Mouse (Mus musculus): ENCODE data around the gene Esrp2. TPM values are rescaled to one million over a fixed set of nuclear protein-coding genes. Genes with fewer than 3 reads are reported as not detected.
A peak's percentile ranks its signal among the peaks of the same experiment; 100 is the strongest.

Gene Esrp2
- 1 to 10 TPM in 1 of 2 experiments, under 1 TPM in 1; 0.64 to 1.2 TPM for total RNA-seq (2021)

DNA sequence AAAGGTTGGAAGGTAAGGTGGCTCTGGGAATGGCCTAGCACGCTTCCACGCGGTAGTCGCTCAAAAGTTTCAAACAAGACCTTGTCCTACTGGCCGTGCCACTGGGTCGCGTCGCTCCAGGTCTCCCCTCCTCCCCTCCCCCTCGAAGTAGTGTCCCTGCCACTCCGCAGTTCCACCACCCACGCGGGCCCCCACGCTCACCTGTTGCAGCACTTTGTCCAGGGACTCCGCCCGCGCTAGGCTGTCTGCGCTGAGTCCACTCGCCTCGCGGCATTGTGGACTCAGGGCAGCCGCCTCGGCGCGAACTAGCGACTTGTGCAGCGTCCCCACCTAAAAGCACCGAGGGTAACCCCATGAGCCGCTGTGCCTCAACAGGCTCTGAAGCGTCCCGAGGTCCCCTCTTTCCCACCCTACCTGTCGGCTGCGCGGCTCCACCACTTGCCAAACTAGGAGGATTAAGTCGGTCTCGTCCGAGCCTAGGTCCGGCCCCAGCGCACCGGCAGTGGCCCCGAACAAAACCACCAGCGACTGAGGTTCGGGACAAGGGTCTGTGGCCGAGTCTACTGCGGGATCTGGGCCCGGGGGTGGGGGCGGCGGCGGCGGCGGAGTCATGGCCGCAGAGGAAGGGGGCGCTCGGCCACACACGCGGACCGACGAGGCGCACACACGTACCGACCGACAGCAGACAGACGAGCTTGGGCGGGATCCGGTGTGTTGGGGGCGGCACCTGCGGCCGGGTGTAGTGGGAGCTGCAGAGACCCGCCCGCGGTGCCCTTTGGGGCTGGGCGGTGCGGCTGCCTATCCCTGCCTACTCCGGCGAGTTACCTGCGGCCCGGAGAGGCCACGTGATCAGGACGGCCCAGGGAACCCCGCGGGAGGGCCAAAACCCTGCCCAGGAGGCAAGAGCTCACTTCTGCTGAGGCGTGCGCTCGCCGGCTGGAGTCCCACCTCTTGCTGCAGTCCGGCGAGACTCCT lies at the start of gene Esrp2:
TSS of gene Esrp2 (minus strand) at position 819 of the 975 bp plus-strand sequence.
- intact Hi-C loops (cut with DNase I) = no loop called here
- peak in 1 of 2 experiments; percentile 58 for DNase-seq

GRCm38 (mm10) chr8:106186394-106186793 lies 49.6 kb upstream of the Esrp2 start:
- intact Hi-C loops (cut with DNase I) = no loop called here
- DNase-seq = no peak

DNA sequence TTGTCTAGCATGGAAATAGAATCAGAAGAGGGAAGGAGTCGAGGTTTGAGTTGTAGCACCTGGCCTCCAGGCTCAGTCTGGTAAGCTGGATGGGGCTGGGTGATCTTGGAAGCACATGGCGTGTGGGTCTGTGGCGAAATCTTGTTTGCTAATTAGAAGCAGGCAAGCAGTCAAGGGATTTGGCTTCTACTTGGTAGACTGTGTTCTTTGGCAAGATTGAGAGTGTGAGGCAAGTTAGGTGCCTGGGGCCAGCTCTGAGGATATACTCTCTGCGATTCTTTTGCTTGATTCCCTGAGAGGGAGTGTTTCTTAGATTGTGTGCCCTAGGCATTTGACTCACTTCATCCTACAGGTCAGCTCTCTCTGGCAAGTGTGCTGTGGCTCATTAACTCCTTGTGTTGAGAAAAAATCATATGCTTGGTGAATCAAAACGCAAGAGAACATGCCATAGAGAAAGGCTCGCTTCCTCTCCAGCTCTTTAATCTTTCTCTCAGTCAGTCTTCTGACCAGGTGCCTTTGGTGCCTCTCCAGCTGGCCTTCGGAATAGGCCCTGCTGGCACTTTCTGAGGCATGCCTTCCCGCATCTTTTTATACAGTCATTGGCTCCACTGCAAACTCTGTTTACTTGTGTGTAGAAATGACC lies 49.0 kb upstream of the Esrp2 start:
- peak; percentile 52 to 56 for DNase-seq

DNA sequence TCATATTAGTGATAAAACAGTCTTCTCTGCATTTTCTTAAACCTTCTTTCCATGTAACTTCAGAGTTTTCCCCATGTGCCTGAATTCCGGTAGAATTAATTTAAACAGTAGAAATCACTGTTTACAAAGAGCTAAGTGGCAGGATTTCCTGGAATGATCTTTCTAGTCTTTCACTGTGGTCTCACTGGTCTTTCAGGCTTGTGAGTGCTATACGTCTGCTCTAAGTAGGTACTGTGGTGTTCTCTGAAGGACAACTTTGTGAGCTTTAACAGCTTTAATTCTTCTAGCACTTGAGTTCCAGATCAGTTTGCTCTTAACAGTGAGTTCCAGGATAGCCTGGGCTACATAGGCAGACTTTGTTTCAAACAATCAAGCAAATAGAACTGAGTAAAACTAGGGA lies 41.7 kb upstream of the Esrp2 start:
- intact Hi-C loops (cut with DNase I) = no loop called here
- no peak for DNase-seq

More for the DNA sequence above, 49.0 kb upstream of the Esrp2 start:
- intact Hi-C loops (cut with DNase I) = no loop called here

DNA sequence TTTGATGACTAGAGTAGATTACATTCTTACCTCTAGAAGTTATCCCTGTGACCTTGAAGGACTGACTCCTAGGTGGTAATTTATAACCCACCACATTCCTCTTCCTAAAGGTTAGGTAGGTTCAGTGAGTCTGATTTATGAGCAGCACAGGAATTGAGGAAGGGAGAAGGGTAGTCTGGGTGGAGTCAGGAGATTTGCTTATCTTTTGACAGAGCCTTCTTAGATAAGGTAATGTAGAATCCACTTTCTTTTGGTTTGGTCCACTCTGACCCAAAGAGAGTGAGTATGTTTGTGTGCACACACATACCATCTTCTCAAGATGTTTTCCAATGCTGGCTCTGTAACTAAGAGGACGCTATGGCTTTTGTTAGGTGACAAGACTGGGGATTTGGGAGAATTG lies 40.8 kb upstream of the Esrp2 start:
- intact Hi-C loops (cut with DNase I) = no loop called here
- no peak for DNase-seq

- intact Hi-C loops (cut with DNase I) = no loop called here
- no peak for DNase-seq
Measured at GRCm38 (mm10) chr8:106176891-106177290, 40.1 kb upstream of the Esrp2 start.

- intact Hi-C loops (cut with DNase I) = no loop called here
- no peak for DNase-seq
Measured at GRCm38 (mm10) chr8:106173566-106173965, 36.8 kb upstream of the Esrp2 start.

GRCm38 (mm10) chr8:106169934-106170480 lies 33.2 kb upstream of the Esrp2 start:
- intact Hi-C loops (cut with DNase I) = loop anchor here (2.0 kb wide), 1 partner anchor 29 kb away; no protein-coding TSS in a partner anchor
- no peak for DNase-seq

- intact Hi-C loops (cut with DNase I) = loop anchor here (2.0 kb wide), 1 partner anchor 30 kb away; no protein-coding TSS in a partner anchor
- peak in 1 of 2 experiments; percentile 56 for DNase-seq
Measured at GRCm38 (mm10) chr8:106169017-106169933, 32.5 kb upstream of the Esrp2 start.

- peak; percentile 88 to 89 for DNase-seq
- intact Hi-C loops (cut with DNase I) = loop anchor here (1.0 to 2.0 kb wide), 2 partner anchors 25 to 30 kb away; no protein-coding TSS in a partner anchor
Measured at GRCm38 (mm10) chr8:106168356-106169016, 31.7 kb upstream of the Esrp2 start, which contains the start of gene Slc7a6. Gene Slc7a6 (plus strand): TSS chr8:106168857.

GRCm38 (mm10) chr8:106165460-106165859 lies 28.7 kb upstream of the Esrp2 start:
- intact Hi-C loops (cut with DNase I) = loop anchor here (2.0 kb wide), 1 partner anchor 25 kb away; no protein-coding TSS in a partner anchor
- DNase-seq = peak; percentile 71 to 83

DNA sequence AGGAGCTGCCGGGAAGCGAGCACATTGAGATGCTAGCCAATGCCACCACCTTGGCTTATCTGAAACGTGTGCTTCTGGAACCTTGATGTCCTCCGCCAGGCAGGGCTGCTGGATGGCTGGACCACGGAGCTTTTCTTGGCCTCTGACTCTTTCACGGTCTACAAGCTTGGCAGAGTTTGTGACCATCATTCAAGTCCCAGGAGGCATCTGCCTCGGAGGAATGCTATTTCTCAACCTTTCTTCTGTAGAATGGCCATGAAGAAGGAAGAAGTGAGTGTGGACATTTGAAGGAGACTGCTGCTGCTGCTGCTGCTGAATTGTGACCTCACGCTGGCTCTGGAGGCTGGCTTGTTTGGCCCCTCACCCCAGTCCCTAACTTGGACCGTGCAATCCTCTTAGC lies 26.5 kb upstream of the Esrp2 start:
- intact Hi-C loops (cut with DNase I) = no loop called here
- no peak for DNase-seq

GRCm38 (mm10) chr8:106159876-106160275 lies 23.1 kb upstream of the Esrp2 start:
- DNase-seq = no peak
- intact Hi-C loops (cut with DNase I) = no loop called here

DNA sequence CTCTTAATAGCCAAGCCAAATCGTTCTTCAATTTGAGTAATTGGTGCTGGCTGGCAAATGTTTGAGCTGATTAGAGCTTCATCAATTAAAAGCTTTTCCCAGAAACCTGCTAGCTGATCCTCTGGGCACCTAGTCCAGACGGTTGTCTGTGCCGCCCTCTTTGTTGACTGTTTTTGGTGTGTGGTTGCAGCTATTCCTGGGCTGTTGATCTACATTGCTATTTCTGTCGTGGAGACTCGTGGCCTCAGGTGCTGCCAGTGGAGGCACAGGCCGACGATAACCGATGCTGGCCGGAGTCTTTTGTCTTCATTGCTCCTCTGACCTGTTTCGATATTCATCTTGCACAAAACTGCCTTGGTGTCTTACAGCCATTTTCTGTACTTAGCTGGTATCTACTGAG lies 21.6 kb upstream of the Esrp2 start:
- intact Hi-C loops (cut with DNase I) = no loop called here
- peak; percentile 59 to 63 for DNase-seq

- DNase-seq = no peak
- intact Hi-C loops (cut with DNase I) = no loop called here
Measured at GRCm38 (mm10) chr8:106157419-106157818, 20.6 kb upstream of the Esrp2 start.

DNA sequence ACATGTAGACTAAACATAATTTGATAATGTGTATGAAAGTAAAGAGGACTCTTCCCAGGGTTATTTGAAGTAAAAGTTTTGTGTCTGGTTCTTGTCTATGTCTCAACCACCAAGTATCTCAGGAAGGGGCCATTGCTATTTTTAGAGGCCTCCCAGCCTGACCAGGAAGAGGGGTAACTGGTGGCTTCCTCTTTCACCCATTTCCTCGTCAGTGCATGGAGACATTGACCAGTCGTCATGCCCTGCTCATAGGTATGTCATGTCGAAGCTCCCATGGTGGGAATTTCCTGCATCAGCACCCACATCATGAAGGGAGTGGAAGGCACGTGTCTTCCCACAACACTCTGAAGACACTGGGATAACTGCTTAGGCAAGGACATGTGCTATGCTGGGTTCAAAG lies 16.1 kb upstream of the Esrp2 start:
- intact Hi-C loops (cut with DNase I) = no loop called here
- no peak for DNase-seq

- intact Hi-C loops (cut with DNase I) = no loop called here
- DNase-seq = peak in 1 of 2 experiments; percentile 20
Measured at GRCm38 (mm10) chr8:106151041-106151440, 14.3 kb upstream of the Esrp2 start.

DNA sequence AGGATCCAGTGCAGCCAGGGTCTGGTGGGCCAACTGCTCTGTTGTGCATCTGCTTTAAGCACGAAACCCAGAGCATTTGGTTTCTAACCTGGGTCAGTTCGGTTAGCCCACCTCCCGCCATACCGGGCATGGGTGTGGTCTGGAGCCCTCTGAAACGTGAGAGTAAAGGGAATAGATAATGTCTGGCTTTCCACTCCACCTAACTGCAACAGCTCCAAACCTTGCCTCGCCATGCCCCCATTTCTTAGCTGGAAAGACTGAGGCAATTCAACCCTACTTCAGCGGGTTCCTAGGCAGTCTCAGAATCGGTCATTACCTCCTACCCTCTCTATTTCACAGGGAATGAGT lies 13.9 kb upstream of the Esrp2 start:
- DNase-seq = no peak
- intact Hi-C loops (cut with DNase I) = no loop called here

GRCm38 (mm10) chr8:106149801-106150652 lies 13.3 kb upstream of the Esrp2 start, which contains the start of gene Pla2g15:
Gene Pla2g15 (plus strand): TSS chr8:106150399.
- peak; percentile 94 to 95 for DNase-seq
- intact Hi-C loops (cut with DNase I) = no loop called here
